Mouse (Mus musculus) forebrain, embryonic 10.5 days (tissue): ENCODE measurements around the gene Cry1. TPM values are rescaled to one million over a fixed set of nuclear protein-coding genes. Genes with fewer than 3 reads are reported as not detected.

Experiments used
- DNase-seq: peaks from one replicate; pipeline ENCODE4 v3.0.0-alpha.2; 2017; ENCODE audit warnings: low spot score; ENCODE audit errors: extremely low spot score
- H3K27ac ChIP-seq: fragments of 300-500 bp; sonication (generic); 2 replicates; pipeline ENCODE4 v1.5.1; 2016; ENCODE audit warnings: mild to moderate bottlenecking
- H3K27me3 ChIP-seq: fragments of 300-500 bp; sonication (generic); 2 replicates; pipeline ENCODE4 v1.6.1; 2016; ENCODE audit warnings: mild to moderate bottlenecking; ENCODE audit not compliant: poor library complexity, severe bottlenecking
- H3K36me3 ChIP-seq: fragments of 300-500 bp; sonication (generic); replicated peaks from 2 replicates; pipeline ENCODE4 v1.6.1; 2016; ENCODE audit warnings: mild to moderate bottlenecking, moderate library complexity
- H3K4me1 ChIP-seq: fragments of 300-500 bp; sonication (generic); 2 replicates; pipeline ENCODE4 v1.6.1; 2016
- H3K4me3 ChIP-seq: fragments of 300-500 bp; sonication (generic); 2 replicates; pipeline ENCODE4 v1.5.1; 2016; ENCODE audit warnings: mild to moderate bottlenecking, moderate library complexity
- H3K9me3 ChIP-seq: fragments of 300-500 bp; sonication (generic); 2 replicates; pipeline ENCODE4 v1.6.1; 2016; ENCODE audit warnings: mild to moderate bottlenecking, moderate library complexity
- WGBS: fragments of 180-500 bp; shearing (Covaris S2); methylation state at CpG from one replicate; pipeline ENCODE4 v1.1.7; 2016; 5-methylcytosine and 5-hydroxymethylcytosine counted together
- polyA plus RNA-seq: library from polyadenylated mRNA; unstranded; fragments of >200 nt; fragmentation: Nextera tagmentation; extraction: Ambion mirVana; gene quantifications from 2 replicates; pipeline ENCODE4 v1.2.1, GENCODE M21; 2016

Cry1 gene
- polyA plus RNA-seq, 1 experiment from 2014 or later = 30.7 TPM

DNA sequence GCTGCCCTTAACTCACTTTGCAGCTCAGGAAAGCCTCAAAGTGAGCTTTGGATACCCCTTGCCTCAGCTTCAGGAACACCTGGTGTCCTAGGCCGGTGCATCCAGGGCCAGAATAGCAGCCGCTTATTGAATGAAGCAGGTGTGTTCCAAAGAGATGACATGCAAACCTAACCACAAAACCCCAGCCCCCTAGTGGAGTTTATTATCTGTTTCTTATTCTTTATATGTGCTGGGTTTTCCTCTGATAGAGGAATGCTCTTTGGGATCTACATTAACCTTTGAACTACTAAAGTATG lies 1.6 kb upstream of the Cry1 start:
- Histone ChIP-seq H3K36me3 (no peaks in the 10 kb centered on the region), H3K4me1 (peaks cover 24% of the 10 kb centered on the region), H3K9me3 (no peaks in the 10 kb centered on the region), H3K4me3 (no peak overlapping the region; the same call in 1 of the 2 replicates), H3K27ac (no peak overlapping the region), H3K27me3 (no peaks in the 10 kb centered on the region)
- no peak for DNase-seq
- 98% methylated on average over 2 of the region's 2 CpGs for WGBS

DNA sequence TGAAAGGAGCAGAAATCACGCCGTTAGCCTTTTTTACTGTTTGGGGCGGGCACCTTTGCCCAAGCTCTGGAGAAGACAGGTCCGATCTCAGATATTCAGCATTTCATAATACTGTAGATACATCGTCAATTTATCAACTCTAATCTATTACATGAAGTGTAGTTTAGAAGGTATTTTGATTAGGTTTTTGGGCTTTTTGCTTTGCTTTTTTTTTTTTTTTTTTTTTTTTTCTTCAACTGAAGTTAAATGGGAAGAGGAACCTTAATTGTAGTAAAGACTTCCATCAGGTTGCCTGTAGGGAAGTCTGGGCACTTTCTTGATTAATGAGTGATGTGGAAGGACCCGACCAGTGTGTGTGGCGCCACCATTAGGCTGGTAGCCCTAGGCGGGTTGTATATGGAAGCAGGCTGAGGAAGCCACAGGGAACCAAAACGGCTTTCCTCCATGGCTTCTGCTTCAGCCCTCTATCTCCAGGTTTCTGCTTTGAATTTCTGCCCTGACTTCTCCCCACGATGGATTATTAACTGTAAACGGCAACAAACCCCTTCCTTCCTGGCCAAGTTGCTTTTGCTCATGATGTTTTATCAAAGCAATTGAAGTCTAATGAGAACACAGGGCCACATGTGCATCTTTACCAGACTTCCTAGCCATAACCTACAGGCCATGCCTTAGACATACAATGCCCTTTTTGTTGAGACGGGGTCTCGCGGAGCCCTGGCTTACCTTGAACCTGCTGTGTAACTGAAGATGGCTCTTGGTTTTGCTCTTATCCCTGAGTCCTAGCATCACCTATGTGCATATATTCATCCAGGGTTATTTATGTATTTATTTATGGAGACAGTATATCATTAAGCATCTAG lies 1.0 kb upstream of the Cry1 start:
- H3K36me3 ChIP-seq = no peaks in the 10 kb centered on the region
- H3K4me3 ChIP-seq = peak overlapping the region; percentile 89
- H3K4me1 ChIP-seq = peaks cover 24% of the 10 kb centered on the region
- H3K27ac ChIP-seq = peak overlapping the region; percentile 97
- no peaks in the 10 kb centered on the region for H3K27me3 ChIP-seq
- 33% methylated on average over 14 of the region's 14 CpGs for WGBS
- DNase-seq = no peak
- no peaks in the 10 kb centered on the region for H3K9me3 ChIP-seq

GRCm38 (mm10) chr10:85184201-85184963 lies 482 bp downstream of the Cry1 start:
- peak; percentile 44 for DNase-seq
- Histone ChIP-seq H3K9me3 (no peaks in the 10 kb centered on the region), H3K36me3 (no peaks in the 10 kb centered on the region), H3K27me3 (no peaks in the 10 kb centered on the region), H3K4me3 (peak overlapping the region; percentile 89), H3K27ac (peak overlapping the region; percentile 97), H3K4me1 (peaks cover 24% of the 10 kb centered on the region)
- under 1% methylated on average over 95 of the region's 95 CpGs for WGBS

- Histone ChIP-seq H3K4me3 (peak overlapping the region; percentile 89), H3K9me3 (no peaks in the 10 kb centered on the region), H3K27ac (no peak overlapping the region), H3K27me3 (no peaks in the 10 kb centered on the region), H3K36me3 (no peaks in the 10 kb centered on the region), H3K4me1 (peaks cover 24% of the 10 kb centered on the region)
- WGBS = 2% methylated on average over 11 of the region's 11 CpGs
- peak; percentile 29 for DNase-seq
These were observed 1.2 kb downstream of the Cry1 start for GRCm38 (mm10) chr10:85183619-85184018.

GRCm38 (mm10) chr10:85182766-85183165 lies 2.1 kb downstream of the Cry1 start:
- H3K4me1 ChIP-seq = peaks cover 24% of the 10 kb centered on the region
- no peak overlapping the region for H3K27ac ChIP-seq
- WGBS = 91% methylated on average over 10 of the region's 10 CpGs
- DNase-seq = no peak
- peak overlapping the region; percentile 89 for H3K4me3 ChIP-seq
- no peaks in the 10 kb centered on the region for H3K9me3 ChIP-seq
- H3K36me3 ChIP-seq = no peaks in the 10 kb centered on the region
- no peaks in the 10 kb centered on the region for H3K27me3 ChIP-seq

GRCm38 (mm10) chr10:85176640-85177039 lies 8.2 kb downstream of the Cry1 start:
- no peaks in the 10 kb centered on the region for H3K36me3 ChIP-seq
- 86% methylated on average over 2 of the region's 2 CpGs for WGBS
- H3K4me1 ChIP-seq = no peaks in the 10 kb centered on the region

GRCm38 (mm10) chr10:85165306-85165705 lies 19.6 kb downstream of the Cry1 start:
- Histone ChIP-seq H3K27me3 (no peaks in the 10 kb centered on the region), H3K27ac (no peak overlapping the region), H3K4me3 (no peak overlapping the region), H3K9me3 (no peaks in the 10 kb centered on the region), H3K4me1 (peaks cover 16% of the 10 kb centered on the region), H3K36me3 (no peaks in the 10 kb centered on the region)
- DNase-seq = no peak
- WGBS = 83% methylated on average over 5 of the region's 5 CpGs

More at GRCm38 (mm10) chr10:85176640-85177039, 8.2 kb downstream of the Cry1 start:
- Histone ChIP-seq H3K27ac (no peak overlapping the region), H3K4me3 (no peak overlapping the region), H3K27me3 (no peaks in the 10 kb centered on the region), H3K9me3 (no peaks in the 10 kb centered on the region)
- no peak for DNase-seq

DNA sequence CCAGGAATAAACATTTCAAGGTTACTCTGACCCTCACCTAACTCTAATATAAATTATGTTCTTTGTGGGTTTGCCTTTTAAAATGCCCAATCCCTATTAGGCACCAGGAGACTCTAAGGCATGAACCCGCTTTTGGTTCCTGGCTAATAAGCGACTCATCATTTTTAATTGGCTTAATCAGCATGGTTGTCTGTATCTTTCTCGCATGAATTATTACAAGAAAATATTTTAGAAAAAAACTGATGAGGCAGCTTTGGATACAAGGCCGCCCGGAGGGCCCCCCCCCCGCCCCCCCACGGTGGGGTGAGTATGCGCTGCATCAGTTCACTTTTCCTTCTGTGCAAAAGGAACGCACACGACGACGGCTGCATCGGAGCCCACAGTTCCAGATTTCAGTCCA lies 20.1 kb downstream of the Cry1 start:
- no peak overlapping the region for H3K27ac ChIP-seq
- no peaks in the 10 kb centered on the region for H3K36me3 ChIP-seq
- H3K27me3 ChIP-seq = no peaks in the 10 kb centered on the region
- peaks cover 16% of the 10 kb centered on the region for H3K4me1 ChIP-seq
- DNase-seq = no peak
- no peak overlapping the region for H3K4me3 ChIP-seq
- 93% methylated on average over 13 of the region's 13 CpGs for WGBS
- H3K9me3 ChIP-seq = no peaks in the 10 kb centered on the region

- no peaks in the 10 kb centered on the region for H3K9me3 ChIP-seq
- H3K27ac ChIP-seq = no peak overlapping the region
- H3K27me3 ChIP-seq = no peaks in the 10 kb centered on the region
- H3K4me3 ChIP-seq = no peak overlapping the region
- no peaks in the 10 kb centered on the region for H3K36me3 ChIP-seq
- DNase-seq = no peak
- H3K4me1 ChIP-seq = peaks cover 16% of the 10 kb centered on the region
- 91% methylated on average over 5 of the region's 5 CpGs for WGBS
These were observed 23.0 kb downstream of the Cry1 start for GRCm38 (mm10) chr10:85161745-85162351.

DNA sequence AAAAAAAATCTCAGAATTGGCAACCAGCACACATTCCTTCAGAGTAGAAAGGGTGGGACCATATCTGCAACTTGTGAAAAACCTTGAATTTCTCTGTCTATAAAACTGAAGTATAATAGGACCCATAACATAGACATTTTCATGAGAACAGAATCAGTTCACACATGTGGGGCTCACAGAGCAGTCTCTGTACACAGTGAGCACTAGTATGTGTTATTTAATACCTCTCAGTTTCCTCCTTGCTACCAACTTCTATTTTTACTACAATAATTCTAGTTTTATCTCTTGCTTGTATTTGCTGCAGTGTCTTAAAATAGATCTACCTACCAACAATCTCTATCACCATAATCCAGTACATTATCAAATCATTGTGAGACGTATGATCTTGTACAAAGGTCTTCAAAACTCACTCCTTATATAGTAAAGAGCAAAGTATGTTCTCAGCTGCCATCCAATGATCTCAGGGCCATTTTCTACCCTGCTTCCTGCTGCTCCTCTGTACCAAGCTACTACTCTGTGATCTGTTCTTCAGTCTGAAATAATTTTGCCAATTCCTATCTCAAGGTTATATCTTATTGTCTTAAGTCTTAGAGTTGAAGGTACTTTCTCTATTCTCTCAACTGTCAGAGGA lies 24.8 kb downstream of the Cry1 start:
- H3K4me3 ChIP-seq = no peak overlapping the region
- H3K9me3 ChIP-seq = no peaks in the 10 kb centered on the region
- peaks cover 13% of the 10 kb centered on the region for H3K4me1 ChIP-seq
- no peak overlapping the region for H3K27ac ChIP-seq
- DNase-seq = no peak
- WGBS = 91% methylated on average over 1 of the region's 1 CpGs
- no peaks in the 10 kb centered on the region for H3K27me3 ChIP-seq
- 0 out of 2 replicates have a peak, but pooled peaks cover 2% of the 10 kb centered on the region for H3K36me3 ChIP-seq

GRCm38 (mm10) chr10:85157451-85157850 lies 27.4 kb downstream of the Cry1 start:
- Histone ChIP-seq H3K9me3 (no peaks in the 10 kb centered on the region), H3K36me3 (0 out of 2 replicates have a peak, but pooled peaks cover 2% of the 10 kb centered on the region), H3K27ac (no peak overlapping the region), H3K27me3 (no peaks in the 10 kb centered on the region), H3K4me1 (peaks cover 10% of the 10 kb centered on the region), H3K4me3 (no peak overlapping the region)
- no peak for DNase-seq
- 89% methylated on average over 7 of the region's 7 CpGs for WGBS

- WGBS = 21% methylated on average over 2 of the region's 2 CpGs
- Histone ChIP-seq H3K27ac (no peak overlapping the region), H3K36me3 (peaks cover 12% of the 10 kb centered on the region), H3K4me3 (no peak overlapping the region), H3K9me3 (no peaks in the 10 kb centered on the region), H3K4me1 (no peaks in the 10 kb centered on the region), H3K27me3 (no peaks in the 10 kb centered on the region)
- DNase-seq = peak; percentile 33
These were observed 30.7 kb downstream of the Cry1 start for GRCm38 (mm10) chr10:85154195-85154594.
